Mouse (Mus musculus): ENCODE data around the gene Pwwp2b. TPM values are rescaled to one million over a fixed set of nuclear protein-coding genes. Genes with fewer than 3 reads are reported as not detected.

The Pwwp2b gene
- polyA plus RNA-seq, 1 experiment from 2014 or later = 3.5 TPM

DNA sequence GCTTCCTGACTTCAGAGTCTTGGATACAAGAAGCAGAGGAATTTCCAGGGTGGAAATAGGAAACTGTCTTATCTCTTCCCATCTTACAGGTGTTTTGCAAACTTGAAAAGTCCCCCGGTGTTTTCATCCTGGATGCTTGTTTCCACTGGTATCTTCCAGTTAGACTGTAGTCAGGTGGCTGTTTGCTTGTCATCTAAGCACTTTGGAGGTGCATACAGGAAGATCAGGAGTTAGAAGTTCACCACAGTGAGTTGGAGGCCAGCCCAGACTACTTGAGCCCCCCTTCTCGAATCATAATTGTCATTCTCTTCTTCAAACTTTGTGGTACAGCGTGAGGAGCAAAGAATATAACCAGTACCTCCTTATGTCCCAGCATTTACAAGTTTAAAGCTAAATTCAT is 34.1 kb upstream of the Pwwp2b start:
- H3K36me3 ChIP-seq (ENCODE audit: control insufficient read depth, insufficient read depth, low read length) = no peaks in the 10 kb centered on the region
- DNase-seq (ENCODE audit: low spot score) (no peak), ATAC-seq (replicated peaks; ENCODE audit: low FRiP score) (no peak)
- no peaks in the 10 kb centered on the region for H3K9me3 ChIP-seq (ENCODE audit: control insufficient read depth, low read length)
- no peak overlapping the region for H3K4me2 ChIP-seq
- 77% methylated on average over 3 of the region's 3 CpGs for WGBS
- no peak overlapping the region for H3K4me3 ChIP-seq (ENCODE audit: low read depth, low read length)
- no peaks in the 10 kb centered on the region for H3K27me3 ChIP-seq (replicated peaks; ENCODE audit: control insufficient read depth, insufficient read depth, low read length)
- H3K27ac ChIP-seq (ENCODE audit: low read depth, low read length) = no peak overlapping the region
- H3K4me1 ChIP-seq (replicated peaks; ENCODE audit: control insufficient read depth, insufficient read depth, low read length) = no peaks in the 10 kb centered on the region
- H3K9ac ChIP-seq (ENCODE audit: low read depth, low read length) = no peak overlapping the region

DNA sequence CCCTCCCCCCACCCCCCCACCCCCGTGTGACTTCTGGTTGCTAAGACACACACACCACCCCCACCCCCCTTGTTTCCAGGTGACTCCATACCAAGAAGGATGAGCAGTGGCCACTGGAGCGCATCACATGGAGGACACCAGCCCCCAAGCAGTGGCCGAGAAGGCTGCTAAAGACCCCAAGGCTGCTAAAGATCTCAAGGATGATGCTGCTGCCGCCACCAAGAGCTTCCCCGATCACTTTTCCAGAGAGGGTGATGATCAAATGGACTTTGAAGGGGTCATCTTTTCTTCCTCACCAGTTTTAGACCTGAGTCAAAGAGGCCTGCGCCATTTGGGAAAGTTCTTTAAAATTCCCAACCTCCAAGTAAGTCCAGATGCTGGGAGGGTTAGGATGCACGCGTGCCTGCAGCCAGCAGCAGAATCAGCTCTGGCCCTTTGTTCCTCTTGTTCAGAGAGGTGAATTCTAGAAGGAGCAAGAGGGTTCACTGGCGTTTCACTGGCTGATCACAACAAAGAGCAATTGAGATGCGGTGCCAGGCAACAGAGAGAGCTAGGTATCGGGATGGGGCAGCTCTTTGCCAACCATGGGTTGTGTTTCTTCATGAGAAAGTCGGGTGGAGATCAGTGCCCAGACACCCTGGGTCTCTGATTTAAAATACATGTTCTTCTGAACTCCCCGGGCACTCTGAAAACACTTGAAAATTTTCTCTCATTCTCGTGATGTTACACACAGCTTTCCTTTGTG is 33.5 kb upstream of the Pwwp2b start:
- Histone ChIP-seq H3K4me2 (no peak overlapping the region), H3K27ac (ENCODE audit: low read depth, low read length) (no peak overlapping the region), H3K4me3 (ENCODE audit: low read depth, low read length) (no peak overlapping the region), H3K4me1 (replicated peaks; ENCODE audit: control insufficient read depth, insufficient read depth, low read length) (no peaks in the 10 kb centered on the region), H3K9me3 (ENCODE audit: control insufficient read depth, low read length) (no peaks in the 10 kb centered on the region), H3K9ac (ENCODE audit: low read depth, low read length) (no peak overlapping the region), H3K27me3 (replicated peaks; ENCODE audit: control insufficient read depth, insufficient read depth, low read length) (no peaks in the 10 kb centered on the region), H3K36me3 (ENCODE audit: control insufficient read depth, insufficient read depth, low read length) (no peaks in the 10 kb centered on the region)
- peak; percentile 27 for DNase-seq (ENCODE audit: low spot score)
- 76% methylated on average over 14 of the region's 14 CpGs for WGBS
- no peak for ATAC-seq (replicated peaks; ENCODE audit: low FRiP score)

DNA sequence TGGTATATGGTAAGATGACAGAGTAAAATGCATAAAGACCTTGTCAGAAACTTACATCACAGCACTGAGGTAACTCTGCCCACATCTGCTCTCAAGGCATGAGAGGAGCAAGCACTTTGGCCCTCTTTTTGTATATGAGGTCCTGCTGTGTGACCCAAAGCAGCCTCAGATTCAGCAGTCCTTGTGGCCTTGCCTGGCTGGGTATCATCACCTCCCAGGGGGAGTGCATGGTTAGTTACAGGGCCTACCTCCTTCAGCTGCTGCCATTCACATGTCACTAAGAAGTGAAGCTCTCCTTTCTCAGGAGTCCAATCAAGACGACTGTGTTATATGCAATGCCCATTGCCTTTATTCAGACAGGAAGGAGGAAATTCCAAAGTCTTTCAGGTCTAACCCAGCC is 32.8 kb upstream of the Pwwp2b start:
- no peak for ATAC-seq (replicated peaks; ENCODE audit: low FRiP score)
- Histone ChIP-seq H3K9me3 (ENCODE audit: control insufficient read depth, low read length) (no peaks in the 10 kb centered on the region), H3K9ac (ENCODE audit: low read depth, low read length) (no peak overlapping the region), H3K4me3 (ENCODE audit: low read depth, low read length) (no peak overlapping the region), H3K27ac (ENCODE audit: low read depth, low read length) (no peak overlapping the region), H3K4me2 (no peak overlapping the region), H3K27me3 (replicated peaks; ENCODE audit: control insufficient read depth, insufficient read depth, low read length) (no peaks in the 10 kb centered on the region), H3K4me1 (replicated peaks; ENCODE audit: control insufficient read depth, insufficient read depth, low read length) (no peaks in the 10 kb centered on the region), H3K36me3 (ENCODE audit: control insufficient read depth, insufficient read depth, low read length) (no peaks in the 10 kb centered on the region)
- peak; percentile 17 for DNase-seq (ENCODE audit: low spot score)
- WGBS = 71% methylated on average over 1 of the region's 1 CpGs

GRCm38 (mm10) chr7:139215946-139216345 is 32.3 kb upstream of the Pwwp2b start:
- Histone ChIP-seq H3K9me3 (ENCODE audit: control insufficient read depth, low read length) (no peaks in the 10 kb centered on the region), H3K36me3 (ENCODE audit: control insufficient read depth, insufficient read depth, low read length) (no peaks in the 10 kb centered on the region), H3K4me2 (no peak overlapping the region), H3K27me3 (replicated peaks; ENCODE audit: control insufficient read depth, insufficient read depth, low read length) (no peaks in the 10 kb centered on the region), H3K27ac (ENCODE audit: low read depth, low read length) (no peak overlapping the region), H3K9ac (ENCODE audit: low read depth, low read length) (no peak overlapping the region), H3K4me1 (replicated peaks; ENCODE audit: control insufficient read depth, insufficient read depth, low read length) (no peaks in the 10 kb centered on the region), H3K4me3 (ENCODE audit: low read depth, low read length) (no peak overlapping the region)
- 92% methylated on average over 7 of the region's 7 CpGs for WGBS
- DNase-seq (ENCODE audit: low spot score) (peak; percentile 29), ATAC-seq (replicated peaks; ENCODE audit: low FRiP score) (no peak)

DNA sequence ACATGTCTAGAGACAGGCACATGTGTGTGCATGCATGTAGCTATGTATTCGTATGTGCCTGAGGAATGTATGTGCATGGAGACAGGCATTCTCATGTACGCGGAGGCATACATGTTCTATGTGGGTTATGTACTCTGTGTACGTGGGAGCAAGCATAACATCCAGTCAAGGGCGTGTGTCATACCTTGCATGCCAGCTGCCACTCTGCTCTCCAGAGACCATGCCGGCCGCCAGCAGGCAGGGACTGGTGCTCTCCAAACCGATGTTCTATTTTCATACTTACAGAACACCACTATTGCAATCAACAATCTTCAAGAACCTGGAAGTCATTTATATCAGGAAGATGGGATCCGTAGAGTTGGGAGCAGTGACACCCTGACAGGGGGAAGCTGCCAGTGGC is 31.8 kb upstream of the Pwwp2b start:
- H3K27ac ChIP-seq (ENCODE audit: low read depth, low read length) = no peak overlapping the region
- H3K27me3 ChIP-seq (replicated peaks; ENCODE audit: control insufficient read depth, insufficient read depth, low read length) = no peaks in the 10 kb centered on the region
- no peak overlapping the region for H3K4me3 ChIP-seq (ENCODE audit: low read depth, low read length)
- H3K36me3 ChIP-seq (ENCODE audit: control insufficient read depth, insufficient read depth, low read length) = no peaks in the 10 kb centered on the region
- no peak for ATAC-seq (replicated peaks; ENCODE audit: low FRiP score)
- DNase-seq (ENCODE audit: low spot score) = no peak
- no peak overlapping the region for H3K9ac ChIP-seq (ENCODE audit: low read depth, low read length)
- no peaks in the 10 kb centered on the region for H3K9me3 ChIP-seq (ENCODE audit: control insufficient read depth, low read length)
- 90% methylated on average over 9 of the region's 9 CpGs for WGBS
- no peaks in the 10 kb centered on the region for H3K4me1 ChIP-seq (replicated peaks; ENCODE audit: control insufficient read depth, insufficient read depth, low read length)
- no peak overlapping the region for H3K4me2 ChIP-seq

- 85% methylated on average over 7 of the region's 7 CpGs for WGBS
- no peak for ATAC-seq (replicated peaks; ENCODE audit: low FRiP score)
- Histone ChIP-seq H3K27me3 (replicated peaks; ENCODE audit: control insufficient read depth, insufficient read depth, low read length) (no peaks in the 10 kb centered on the region), H3K9me3 (ENCODE audit: control insufficient read depth, low read length) (no peaks in the 10 kb centered on the region), H3K36me3 (ENCODE audit: control insufficient read depth, insufficient read depth, low read length) (no peaks in the 10 kb centered on the region), H3K27ac (ENCODE audit: low read depth, low read length) (no peak overlapping the region), H3K4me2 (no peak overlapping the region), H3K9ac (ENCODE audit: low read depth, low read length) (no peak overlapping the region), H3K4me3 (ENCODE audit: low read depth, low read length) (no peak overlapping the region), H3K4me1 (replicated peaks; ENCODE audit: control insufficient read depth, insufficient read depth, low read length) (no peaks in the 10 kb centered on the region)
- DNase-seq (ENCODE audit: low spot score) = peak; percentile 14
Measured at GRCm38 (mm10) chr7:139217046-139217445, 31.2 kb upstream of the Pwwp2b start.

DNA sequence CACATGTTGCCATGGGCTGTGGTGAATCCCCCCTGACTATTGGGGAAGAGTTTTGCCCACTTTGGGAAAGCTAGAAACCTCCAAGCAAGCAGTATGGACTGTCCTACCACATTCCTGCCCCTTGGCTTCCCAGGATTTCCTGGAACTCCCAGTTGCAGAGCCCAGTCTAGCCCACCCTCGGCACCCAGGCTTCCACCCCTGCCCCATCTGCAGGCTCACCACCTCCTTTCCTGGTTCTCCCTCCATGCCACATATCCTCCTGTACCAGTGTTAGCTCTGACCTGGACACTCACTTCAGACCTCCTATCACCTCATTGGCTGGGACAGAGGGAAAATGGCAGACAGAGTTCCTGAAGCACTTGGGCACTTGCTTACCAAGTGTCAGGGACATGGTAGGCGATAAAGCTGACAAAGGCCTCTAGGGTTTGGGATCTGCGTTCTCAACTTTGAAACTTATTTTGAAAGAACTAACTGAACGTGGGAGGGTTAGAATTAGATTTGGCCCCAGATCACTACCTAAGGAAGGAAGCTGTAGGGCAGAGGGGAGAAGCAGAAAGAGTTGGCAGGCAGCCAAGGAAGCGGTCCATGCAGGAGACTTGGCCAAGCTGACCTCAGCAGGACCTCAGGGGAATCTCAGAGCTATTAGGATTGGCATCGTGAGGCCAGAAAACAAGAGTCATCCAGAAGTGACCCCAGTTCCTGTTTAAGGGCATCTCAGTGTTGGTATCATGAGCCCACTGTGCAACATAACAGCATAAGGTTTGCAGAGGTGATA is 29.5 kb upstream of the Pwwp2b start:
- Histone ChIP-seq H3K27ac (ENCODE audit: low read depth, low read length) (no peak overlapping the region), H3K4me3 (ENCODE audit: low read depth, low read length) (no peak overlapping the region), H3K27me3 (replicated peaks; ENCODE audit: control insufficient read depth, insufficient read depth, low read length) (no peaks in the 10 kb centered on the region), H3K4me2 (no peak overlapping the region), H3K36me3 (ENCODE audit: control insufficient read depth, insufficient read depth, low read length) (no peaks in the 10 kb centered on the region), H3K4me1 (replicated peaks; ENCODE audit: control insufficient read depth, insufficient read depth, low read length) (no peaks in the 10 kb centered on the region), H3K9ac (ENCODE audit: low read depth, low read length) (no peak overlapping the region), H3K9me3 (ENCODE audit: control insufficient read depth, low read length) (no peaks in the 10 kb centered on the region)
- ATAC-seq (replicated peaks; ENCODE audit: low FRiP score) (no peak), DNase-seq (ENCODE audit: low spot score) (peak; percentile 30)
- WGBS = 65% methylated on average over 6 of the region's 6 CpGs

GRCm38 (mm10) chr7:139219486-139219885 is 28.8 kb upstream of the Pwwp2b start:
- ATAC-seq (replicated peaks; ENCODE audit: low FRiP score) = no peak
- WGBS = 78% methylated on average over 5 of the region's 5 CpGs
- H3K27ac ChIP-seq (ENCODE audit: low read depth, low read length) = no peak overlapping the region

GRCm38 (mm10) chr7:139220303-139220702 is 28.0 kb upstream of the Pwwp2b start:
- peak; percentile 23 for DNase-seq (ENCODE audit: low spot score)
- H3K9me3 ChIP-seq (ENCODE audit: control insufficient read depth, low read length) = no peaks in the 10 kb centered on the region
- H3K27ac ChIP-seq (ENCODE audit: low read depth, low read length) = no peak overlapping the region
- no peak overlapping the region for H3K4me3 ChIP-seq (ENCODE audit: low read depth, low read length)
- H3K4me2 ChIP-seq = no peak overlapping the region
- H3K4me1 ChIP-seq (replicated peaks; ENCODE audit: control insufficient read depth, insufficient read depth, low read length) = no peaks in the 10 kb centered on the region
- ATAC-seq (replicated peaks; ENCODE audit: low FRiP score) = no peak
- no peak overlapping the region for H3K9ac ChIP-seq (ENCODE audit: low read depth, low read length)
- 56% methylated on average over 2 of the region's 2 CpGs for WGBS
- H3K27me3 ChIP-seq (replicated peaks; ENCODE audit: control insufficient read depth, insufficient read depth, low read length) = no peaks in the 10 kb centered on the region
- no peaks in the 10 kb centered on the region for H3K36me3 ChIP-seq (ENCODE audit: control insufficient read depth, insufficient read depth, low read length)

More at GRCm38 (mm10) chr7:139219486-139219885, 28.8 kb upstream of the Pwwp2b start:
- no peaks in the 10 kb centered on the region for H3K4me1 ChIP-seq (replicated peaks; ENCODE audit: control insufficient read depth, insufficient read depth, low read length)
- no peak overlapping the region for H3K4me2 ChIP-seq
- H3K4me3 ChIP-seq (ENCODE audit: low read depth, low read length) = no peak overlapping the region
- H3K9ac ChIP-seq (ENCODE audit: low read depth, low read length) = no peak overlapping the region
- DNase-seq (ENCODE audit: low spot score) = peak; percentile 23
- H3K27me3 ChIP-seq (replicated peaks; ENCODE audit: control insufficient read depth, insufficient read depth, low read length) = no peaks in the 10 kb centered on the region
- H3K9me3 ChIP-seq (ENCODE audit: control insufficient read depth, low read length) = no peaks in the 10 kb centered on the region
- H3K36me3 ChIP-seq (ENCODE audit: control insufficient read depth, insufficient read depth, low read length) = no peaks in the 10 kb centered on the region

Data from liver, embryonic 11.5 days (tissue).